Mouse (Mus musculus) stomach, postnatal 0 days (tissue): ENCODE results near the gene Inca1.

Experiments used
- CTCF ChIP-seq: IDR thresholded peaks from 2 replicates; pipeline ENCODE4 v1.5.1; 2016; ENCODE audit warnings: antibody characterized with exemption, low read depth, mild to moderate bottlenecking, moderate library complexity
- EP300 ChIP-seq: optimal IDR thresholded peaks from 2 replicates; pipeline ENCODE3; 2016; ENCODE audit warnings: antibody characterized with exemption

DNA sequence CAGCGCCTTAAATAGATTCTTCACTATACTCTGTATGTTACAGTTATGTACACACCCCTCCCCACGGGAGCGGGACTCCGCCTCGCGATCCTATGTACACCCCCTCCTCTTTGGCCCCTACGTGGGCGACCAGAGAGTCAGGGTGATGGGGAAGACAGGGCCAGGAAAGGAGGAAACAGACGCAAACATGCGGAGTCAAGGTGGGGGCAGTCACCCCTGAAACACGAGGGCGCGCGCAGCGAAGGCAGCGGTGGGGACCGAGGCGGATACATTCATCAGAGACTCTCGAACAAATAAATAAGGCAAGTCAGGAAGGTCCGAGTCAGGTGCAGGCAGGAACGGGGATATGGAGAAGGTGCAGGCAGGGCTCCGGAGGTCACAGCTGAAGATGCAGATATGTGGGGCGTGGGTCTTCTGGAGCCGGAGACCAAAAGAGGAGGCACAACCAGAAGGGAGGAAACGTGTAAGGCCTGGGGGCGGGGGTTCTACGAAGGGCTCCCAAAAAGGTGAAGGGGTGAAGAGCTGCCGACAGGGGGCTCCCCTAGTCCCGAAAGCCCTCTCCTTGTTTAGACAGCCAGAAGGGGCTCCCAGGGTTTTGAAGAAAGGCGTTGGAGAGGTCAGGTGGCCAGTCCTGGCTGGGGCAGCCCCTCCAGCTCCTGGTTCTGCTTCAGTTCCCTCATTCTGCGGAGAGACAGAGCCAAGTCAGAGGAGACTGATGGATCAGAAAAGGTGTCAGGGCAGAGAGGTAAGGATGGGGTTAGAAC is 30.2 kb downstream of the Inca1 start:
- peak; percentile 72 for TF ChIP-seq CTCF
- TF ChIP-seq EP300: no peak
